Mouse (Mus musculus) cerebellum, adult 9-11 months (tissue): ENCODE data around the gene Itga11.
"Not testable (repeated sequence)": the region's sequence is repeated elsewhere in the genome, so short reads cannot be mapped to it uniquely, and the experiment has no call there.

ENCODE experiments used
- DNase-seq: peaks from one replicate; pipeline ENCODE4 v3.0.0; 2022

Gene Itga11

DNA sequence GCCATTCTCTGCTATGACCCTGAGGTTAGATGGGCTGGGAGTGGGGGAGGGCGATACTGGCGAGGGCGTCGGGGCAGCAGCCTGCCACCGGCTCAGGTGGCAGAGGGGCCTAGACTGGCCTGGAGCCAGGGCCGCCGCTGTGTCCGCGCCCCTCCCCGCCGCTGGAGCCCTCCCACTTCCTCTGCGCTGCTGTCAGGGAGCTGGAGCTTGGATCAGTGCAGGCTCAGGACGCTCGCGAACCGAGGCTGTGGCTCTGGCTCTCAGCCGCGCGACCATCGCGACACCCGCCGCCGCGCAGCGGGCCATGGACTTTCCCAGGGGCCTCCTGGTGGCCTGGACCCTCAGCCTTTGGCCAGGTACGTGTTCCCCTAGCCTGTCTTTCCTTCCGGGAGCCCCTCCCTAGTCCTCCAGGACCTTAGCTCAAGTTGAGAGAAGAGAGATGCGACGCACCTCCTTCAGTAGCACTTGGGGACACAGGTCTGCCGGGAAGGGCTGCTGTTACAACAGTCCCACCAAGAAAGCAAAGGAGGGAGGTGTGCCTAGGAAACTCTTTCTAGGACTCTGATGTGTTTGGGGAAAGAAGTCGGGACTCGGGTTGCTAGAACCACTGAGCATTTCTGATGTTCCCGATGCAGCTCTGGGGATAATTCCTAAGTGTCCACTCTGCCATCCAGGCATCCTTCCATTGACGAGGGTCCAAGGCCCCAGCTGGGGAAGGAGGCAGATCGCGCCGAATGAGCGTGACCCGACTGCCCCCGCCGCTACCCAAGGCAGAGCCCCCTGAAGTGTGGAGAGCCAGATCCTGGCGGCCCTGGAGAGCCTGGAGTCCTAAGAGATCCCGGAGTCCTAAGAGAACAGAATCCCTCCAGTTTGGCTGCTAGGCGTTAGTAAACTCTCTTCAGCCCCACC lies at the start of gene Itga11:
TSS of gene Itga11 (plus strand) at position 186 of the 909 bp plus-strand sequence.
- DNase-seq, result no peak

DNA sequence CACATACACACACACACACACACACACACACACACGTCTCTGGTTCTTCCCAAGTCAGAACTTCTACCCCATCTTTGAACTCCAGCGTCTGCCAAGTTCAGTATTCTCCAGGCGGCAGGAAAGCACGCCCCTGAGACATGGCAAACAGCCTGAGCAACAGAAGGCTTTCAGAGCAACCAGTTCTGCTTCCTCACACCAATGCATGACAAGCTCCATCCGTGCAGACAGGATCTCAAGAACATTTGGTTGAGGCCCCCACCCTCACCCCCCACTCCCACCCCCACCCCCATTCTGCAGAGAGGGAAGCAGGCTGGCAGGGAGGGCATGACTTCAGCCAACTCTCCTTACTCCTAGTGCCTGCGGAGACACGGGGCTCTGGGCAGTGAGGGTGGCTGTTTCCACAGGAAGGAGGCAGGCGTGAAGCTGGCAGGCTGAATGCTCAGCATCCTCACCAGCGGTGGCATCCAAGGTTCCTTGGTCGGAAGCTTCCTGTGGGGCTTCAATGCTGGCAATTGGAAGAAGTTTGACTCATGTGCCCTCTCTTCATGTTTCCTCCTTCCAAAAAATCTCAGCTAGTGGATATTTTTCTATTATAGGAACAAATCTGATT lies 46.9 kb upstream of the Itga11 start:
- no peak for DNase-seq

DNA sequence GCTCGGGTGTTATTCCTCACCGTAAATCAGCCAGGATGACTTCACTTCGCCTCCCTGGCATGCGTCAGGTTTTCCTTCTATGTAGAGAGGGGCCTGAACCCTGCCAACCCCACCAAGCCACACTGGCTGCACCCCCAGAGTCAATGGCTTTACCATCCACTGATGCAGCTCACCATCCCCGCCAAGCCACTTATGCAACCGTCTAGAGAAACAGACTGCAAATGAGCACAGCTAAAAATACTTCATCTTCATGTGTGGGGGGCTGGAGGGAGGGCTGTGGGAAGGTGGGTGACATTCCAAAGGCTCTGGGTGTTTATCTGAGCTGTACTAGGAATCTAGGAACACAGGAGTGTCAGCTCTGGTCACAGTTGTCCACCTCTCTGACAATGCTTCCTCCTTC lies 45.2 kb upstream of the Itga11 start:
- no peak for DNase-seq

DNA sequence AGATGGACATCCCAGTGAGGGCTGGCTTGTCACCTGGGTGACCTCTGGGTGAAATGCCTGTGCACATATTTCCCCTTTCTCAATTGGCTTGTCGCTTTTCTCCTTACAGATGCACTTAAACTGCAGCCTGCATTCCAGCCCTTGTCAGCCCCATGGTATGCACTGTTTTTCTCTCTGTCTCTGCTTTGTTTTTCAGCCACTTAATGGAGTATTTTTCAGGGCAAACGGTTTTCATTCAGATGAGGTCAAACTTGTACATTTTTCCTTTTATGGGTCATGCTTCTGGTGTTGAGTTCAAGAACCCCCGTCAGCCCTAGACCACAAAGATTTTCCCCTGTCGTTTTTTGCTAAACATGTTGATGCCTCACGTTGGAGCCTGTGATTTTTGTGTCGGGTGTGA lies 39.6 kb upstream of the Itga11 start:
- no peak for DNase-seq

DNA sequence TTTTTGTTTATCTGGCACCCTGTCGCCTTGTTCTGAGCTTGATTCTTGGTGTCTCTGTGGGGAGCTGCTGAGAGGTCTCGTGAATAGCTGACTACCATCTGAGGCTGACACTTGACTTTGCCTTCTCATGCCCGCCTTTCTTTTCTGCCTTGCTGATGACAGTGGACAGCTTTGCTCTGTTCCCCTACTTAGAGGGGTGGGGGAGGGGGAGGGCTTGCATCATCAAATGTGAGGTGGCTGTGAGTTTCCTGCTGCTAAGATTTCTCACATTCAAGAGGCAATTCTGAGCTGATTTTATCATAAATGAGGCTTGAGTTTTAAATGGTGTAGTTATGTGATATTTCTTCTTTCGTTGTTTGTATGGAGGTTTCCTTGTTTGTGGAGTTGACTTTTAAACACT lies 37.9 kb upstream of the Itga11 start:
- DNase-seq, result no peak

DNA sequence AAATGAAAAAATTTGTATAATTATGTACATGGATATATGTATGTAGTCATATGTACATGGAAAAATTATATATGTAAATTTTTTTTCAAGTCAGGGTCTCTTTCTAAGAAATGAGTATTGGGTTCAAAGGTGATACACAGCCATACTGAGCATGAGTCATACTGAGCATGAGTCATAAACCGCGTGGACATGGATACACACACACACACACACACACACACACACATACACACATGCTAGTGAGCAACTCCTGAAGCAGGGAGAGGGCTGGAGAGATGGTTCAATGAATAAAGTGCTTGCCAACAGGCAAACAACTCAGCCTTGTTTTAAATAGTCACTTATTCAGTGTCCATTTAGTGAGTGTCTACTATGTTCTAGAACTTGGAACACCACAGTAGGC lies 37.4 kb upstream of the Itga11 start:
- no peak for DNase-seq

DNA sequence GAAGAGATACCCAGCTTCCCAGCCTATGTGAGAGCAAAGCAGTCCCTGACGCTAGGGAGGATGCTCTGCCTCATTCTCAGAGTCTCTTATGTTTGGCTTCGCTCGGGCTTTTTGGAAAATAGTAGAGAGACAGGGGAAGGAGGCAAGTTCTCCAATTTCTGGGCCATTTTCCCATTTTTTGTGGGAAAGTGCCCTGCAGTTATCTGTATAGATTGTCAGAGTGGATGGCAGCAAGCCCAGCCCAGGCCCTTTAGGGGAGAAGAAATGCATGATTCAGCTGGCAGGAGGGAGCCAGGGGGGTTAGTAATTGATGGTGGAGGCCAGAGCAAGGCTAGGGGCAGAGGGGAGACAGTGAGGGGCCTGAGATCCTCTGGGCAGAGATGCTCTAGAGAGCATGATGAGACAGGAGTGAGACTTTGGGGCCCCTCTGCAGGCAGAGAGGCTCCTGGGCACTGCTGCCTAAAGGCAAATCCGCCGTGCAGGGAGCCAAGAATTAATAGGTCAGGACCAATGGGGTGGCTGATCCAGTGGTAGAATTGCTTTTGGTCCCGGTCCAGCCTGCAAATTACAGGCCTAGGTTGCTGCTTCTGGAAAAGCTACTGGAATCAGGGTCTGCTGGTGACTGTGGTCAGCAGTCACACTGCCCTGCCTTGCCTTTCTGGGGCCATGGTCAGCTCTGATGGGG lies 31.8 kb upstream of the Itga11 start:
- no peak for DNase-seq

DNA sequence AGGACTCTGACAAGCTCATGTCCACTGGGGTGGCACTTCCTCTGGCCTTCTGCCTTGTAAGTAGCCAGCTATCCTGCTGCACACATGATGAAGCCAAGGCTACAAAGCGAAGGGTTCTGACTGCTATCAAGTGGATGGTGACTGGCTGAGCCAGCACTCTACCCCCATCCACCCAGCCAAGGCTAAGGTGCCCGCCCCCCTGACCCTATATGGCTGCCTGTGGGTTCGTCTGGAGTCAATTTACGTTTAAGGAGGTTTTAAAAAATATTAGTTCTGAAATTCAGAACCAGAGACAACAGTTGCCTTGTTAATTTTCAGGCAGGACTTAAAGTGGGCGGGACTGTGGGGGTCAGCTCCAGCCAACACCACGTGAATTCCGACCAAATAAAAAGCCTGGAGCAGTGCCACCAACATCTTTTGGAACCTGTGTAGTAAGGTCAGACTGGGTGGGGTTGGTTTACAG lies 30.9 kb upstream of the Itga11 start:
- no peak for DNase-seq

DNA sequence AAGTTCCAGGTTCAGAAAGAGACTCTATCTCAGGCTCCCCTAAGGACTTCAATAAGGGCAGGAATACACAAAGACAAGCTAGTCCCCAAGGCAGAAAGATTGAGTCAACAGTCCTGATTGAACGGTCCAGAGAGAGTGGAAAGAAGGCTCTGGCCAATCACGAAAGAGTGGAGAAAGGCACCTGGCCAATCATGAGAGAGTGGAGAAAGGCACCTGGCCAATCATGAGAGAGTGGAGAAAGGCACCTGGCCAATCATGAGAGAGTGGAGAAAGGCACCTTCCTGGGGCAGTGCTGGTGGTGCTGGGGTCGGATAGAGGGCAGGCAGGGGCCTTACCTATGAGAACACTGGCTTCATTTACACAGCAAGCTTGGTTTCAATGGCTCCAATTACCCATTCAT lies 28.2 kb upstream of the Itga11 start:
- DNase-seq, result no peak

DNA sequence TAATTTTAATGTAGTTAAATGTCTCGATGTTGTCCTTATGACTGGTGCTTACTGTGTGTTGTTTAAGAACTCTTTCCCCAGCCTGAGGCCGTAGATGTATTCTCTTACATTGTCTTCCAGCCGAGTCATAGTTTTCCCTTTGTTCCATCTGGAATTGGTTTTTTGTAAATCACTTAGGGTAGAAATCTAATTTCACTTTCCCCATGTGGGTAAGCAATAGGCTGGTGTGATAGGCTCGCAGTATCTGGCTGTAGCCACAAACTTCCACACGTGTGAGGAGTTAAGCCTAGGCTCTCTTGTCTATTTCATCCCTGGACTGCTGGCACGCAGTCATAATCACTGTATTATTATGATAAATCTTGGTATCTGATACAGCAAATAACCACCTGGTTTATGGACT lies 26.9 kb upstream of the Itga11 start:
- no peak for DNase-seq

DNA sequence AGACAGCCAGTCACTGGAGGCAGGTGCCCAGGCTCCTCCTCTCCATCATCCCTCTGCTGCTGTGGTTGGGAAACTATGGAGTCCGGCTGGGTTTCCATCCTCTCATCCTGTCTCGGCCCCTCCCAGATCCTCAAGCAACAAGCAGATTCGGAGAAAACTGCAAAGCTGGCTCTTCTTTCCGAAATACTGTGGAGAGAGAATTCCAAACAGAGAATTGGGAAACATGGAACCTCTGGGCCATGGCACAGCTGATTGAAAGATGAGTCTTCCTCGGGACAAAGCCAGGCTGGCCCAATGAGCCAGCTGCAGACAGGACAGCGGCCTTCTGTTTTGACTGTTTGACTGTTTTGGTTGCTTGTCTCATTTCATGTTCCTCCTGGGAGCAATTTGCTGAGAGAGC lies 23.3 kb upstream of the Itga11 start:
- no peak for DNase-seq

DNA sequence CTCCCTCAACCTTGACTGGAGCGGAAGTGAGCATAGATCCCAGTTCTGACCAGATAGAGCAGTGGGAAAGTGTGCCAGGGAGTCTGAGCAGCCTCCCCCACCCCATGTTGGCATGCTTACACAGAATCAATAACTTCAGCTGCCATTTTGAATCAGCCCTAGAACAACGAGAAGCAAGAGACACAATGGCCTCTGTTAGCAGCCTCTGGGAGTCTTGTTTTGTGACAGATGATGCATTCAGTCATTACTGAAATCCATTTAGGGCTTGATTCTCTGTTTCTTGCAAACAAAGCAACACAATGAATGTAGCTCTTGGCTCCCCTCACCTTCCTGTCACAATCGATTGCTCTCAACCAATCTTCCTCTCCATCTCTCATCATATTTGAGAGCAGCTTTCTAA lies 19.6 kb upstream of the Itga11 start:
- no peak for DNase-seq

DNA sequence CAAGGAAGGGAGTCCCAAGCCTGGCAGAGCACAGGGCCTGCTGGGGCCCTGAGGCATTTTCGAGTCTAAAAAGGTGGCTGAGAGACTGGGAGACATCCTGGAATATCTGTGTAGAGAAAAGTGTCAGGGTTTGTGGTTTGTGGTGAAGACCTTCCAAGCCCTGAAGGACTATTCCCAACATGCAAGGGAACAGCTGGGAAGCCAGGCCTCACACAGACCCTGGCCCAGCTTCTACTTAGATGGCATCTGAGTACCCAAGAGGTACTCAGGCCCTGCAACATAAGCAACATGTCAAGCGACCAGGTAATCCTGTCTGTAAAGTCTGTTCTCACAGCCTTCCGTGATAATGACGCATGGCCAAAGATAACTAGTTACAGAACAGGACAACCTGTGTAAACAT lies 18.6 kb upstream of the Itga11 start:
- no peak for DNase-seq

DNA sequence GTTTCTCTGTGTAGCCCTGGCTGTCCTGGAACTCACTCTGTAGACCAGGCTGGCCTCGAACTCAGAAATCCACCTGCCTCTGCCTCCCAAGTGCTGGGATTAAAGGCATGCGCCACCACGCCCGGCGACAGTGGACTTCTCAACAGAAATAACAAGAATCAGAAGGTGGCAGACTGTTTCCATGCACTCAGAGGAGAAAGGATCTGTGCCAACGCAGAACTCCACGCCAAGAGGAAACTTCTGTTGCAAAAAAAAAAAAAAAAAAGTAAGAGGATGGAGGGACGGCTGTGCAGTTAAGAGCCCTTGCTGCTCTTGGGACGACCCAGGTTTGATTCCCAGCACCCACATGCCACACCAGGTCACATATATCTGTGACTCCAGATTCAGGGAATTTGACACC lies 16.7 kb upstream of the Itga11 start:
- DNase-seq, result not testable (repeated sequence)

DNA sequence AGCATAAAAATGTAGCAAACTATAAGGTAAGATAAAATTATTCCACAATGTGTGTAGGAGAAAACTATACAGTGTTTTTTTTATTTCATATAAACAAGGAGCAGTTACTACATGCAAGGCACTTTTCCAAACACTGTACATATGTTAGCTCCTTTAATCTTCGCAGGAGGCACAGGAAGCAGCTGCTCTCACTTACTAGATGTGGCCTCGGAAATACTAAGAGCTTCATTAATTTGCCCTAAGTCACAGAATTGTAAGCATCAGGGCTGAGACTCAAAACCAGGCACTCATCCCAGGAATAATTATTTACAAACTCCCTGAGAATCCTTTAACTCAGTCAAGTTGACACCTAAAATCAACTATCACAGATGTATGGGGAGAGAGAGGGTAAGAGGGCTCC lies 14.2 kb upstream of the Itga11 start:
- no peak for DNase-seq

DNA sequence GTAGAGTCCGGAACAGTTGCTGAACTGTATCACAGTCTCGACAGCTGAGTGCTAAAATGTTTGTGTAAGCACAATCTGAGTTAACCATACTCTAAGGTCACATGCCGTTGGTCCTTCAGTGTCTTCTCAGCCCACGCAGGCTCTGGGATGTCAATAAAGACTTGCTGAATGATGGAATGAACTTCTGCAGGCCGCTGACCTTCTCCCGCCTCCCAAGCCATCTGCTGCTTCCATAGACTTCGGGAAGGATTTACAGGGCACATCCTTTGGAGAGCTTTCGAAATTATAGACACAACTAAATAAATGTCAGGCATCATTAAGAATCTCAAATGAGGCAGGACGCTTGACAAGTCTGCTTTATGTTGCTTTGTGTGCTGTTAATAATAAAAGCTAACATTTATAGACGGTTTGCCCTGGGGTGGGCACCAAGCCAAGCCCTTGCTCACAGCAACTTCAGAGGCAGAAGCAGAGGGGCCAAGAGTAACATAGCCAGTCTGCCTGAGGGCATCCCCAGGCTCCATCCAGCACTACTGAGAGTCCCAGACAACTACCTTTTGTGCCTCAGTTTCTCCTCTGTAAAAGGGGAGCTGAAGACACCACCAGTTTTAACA lies 13.4 kb upstream of the Itga11 start:
- no peak for DNase-seq

DNA sequence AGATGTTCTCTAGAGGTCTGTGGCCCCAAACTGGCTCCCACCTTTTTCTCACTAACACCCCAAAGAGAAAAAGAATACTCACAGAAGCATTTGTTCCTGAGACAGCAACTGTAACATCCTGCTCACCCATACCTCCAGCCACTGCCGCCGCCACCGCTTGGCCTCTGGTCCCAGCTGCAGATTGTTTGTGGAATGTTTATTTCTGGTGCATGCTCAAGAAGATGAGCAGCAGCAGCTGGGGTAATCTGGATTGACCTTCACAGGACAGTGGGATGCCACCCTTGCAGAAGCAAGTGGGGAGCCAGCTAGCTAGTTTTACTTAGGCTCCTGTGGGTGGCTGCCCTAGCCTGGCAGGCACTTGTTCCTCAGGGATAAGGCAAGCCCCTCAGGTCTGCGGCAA lies 11.7 kb upstream of the Itga11 start:
- no peak for DNase-seq

DNA sequence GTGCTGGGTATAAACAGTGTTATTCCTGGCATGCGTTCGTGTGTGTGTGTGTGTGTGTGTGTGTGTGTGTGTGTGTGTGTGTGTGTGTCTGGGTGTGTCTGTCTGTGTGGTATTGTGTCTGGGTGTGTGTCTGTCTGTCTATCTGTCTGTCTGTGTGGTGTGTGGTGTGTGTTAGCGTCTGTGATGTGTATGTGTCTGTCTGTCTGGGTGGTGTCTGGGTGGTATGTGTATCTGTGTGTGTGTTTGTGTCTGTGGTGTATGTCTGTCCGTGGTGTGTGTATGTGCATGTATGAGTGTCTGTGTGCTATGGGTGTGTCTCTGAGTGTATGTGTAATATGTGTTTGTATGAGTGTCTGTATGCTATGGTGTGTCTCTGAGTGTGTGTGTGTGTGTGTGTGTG lies 9.1 kb upstream of the Itga11 start:
- no peak for DNase-seq

DNA sequence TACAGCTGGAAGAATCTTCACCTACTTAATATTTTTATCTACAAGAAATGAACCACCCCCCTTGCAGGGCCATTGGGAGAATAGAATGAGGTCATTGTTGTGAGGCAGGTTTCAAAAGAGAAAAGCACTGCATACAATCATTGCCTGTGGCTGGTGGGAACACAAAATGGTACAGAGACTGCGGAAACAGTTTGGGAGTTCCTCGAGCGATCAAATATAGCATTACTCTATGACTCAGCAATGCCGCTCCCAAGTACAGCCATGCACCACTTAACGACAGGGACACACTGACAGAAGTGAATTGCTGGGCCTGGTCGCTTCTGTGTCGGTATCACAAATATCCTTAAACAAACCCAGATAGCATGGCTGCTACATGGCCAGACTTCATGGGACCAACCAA lies 4.4 kb upstream of the Itga11 start:
- DNase-seq, result no peak

DNA sequence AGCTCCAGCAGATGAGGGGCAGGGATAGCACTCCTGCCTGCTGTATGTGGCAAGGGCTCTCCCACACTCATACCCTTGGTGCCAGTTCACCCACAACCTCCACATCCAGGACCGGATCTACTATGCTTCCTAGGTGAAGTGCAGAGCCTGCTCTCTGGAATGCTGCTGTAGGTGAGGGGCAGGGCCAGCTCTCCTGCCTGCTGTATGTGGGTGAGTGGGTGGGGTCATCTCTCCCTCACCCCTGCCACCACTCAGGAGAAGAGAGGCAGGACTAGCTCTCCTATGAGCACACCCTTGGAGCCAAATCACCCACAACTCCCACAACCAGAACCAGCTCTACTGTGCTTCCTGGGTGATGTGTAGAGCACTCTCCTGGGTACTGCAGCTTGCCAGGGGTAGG lies 2.5 kb upstream of the Itga11 start:
- DNase-seq, result no peak

DNA sequence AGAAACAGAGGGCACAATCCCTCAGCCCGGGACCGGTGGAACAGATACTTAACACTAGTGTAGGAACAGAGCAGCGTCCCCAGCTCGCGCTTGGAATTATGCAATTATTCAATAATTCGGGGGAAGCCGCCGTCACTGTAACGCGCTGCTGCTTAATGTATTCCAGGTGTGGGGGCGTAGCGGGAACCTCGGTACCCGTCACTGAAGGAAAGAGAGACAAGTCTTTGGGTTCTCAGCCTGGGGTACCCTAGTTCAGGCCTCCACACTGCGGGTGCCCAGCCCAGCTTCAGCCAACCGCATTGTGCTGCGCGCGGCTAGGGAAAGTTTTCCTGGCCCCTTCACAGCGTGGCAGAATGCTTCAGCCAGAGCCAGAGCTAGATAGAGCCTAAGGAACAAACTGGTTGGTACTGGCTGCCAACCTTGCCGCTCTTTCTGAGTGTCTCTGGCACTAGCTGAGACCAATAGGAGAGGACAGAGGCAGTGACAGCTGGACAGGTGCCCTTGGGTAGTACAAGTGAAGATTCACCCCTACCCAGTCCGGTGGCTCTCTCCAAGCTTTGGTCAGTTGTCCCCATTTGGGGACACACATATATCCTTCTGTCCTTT lies 1.0 kb downstream of the Itga11 start:
- DNase-seq, result no peak

DNA sequence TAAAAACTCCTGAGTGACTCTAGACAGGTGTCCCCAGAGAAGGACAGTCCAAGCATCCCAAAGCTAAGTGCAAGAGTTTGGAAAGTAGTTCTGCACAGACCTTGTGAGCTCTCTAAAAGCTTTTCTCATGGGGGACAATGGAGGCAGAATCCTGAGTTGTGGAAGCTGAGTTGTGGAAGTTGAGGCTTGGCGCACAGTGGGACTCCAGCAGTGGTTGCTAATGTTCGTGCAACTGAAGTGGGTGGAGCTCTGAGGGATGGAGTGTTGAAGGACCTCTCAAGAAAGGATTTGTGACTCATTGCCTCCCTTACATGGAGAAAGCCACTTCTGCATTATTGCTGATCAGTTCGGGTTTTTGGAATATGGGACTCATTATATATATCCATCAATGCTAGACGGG lies 1.8 kb downstream of the Itga11 start:
- DNase-seq, result no peak

DNA sequence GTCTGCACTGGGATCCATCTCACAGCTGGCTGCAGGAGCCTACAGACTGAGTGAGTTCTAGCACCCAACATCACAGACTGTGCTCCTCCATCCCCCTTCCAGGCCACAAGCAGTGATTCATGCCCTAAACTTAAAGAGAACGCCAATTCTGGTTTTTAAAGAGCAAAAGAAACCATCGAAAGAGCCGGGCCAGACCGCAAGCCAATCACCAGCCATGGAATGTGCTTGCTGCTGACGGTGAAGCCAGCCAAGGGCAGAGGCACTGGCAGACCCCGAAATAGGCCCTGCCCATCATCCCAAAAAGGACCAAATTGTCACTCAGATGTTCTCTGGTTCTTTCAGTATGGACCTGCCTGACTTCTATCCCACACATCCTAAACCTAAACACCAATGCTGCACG lies 6.7 kb downstream of the Itga11 start:
- DNase-seq, result no peak
